Mouse (Mus musculus): ENCODE measurements around the gene Lysmd1. TPM values are rescaled to one million over a fixed set of nuclear protein-coding genes. Genes with fewer than 3 reads are reported as not detected.
"Not testable (repeated sequence)": the region's sequence is repeated elsewhere in the genome, so short reads cannot be mapped to it uniquely, and the experiment has no call there.

Gene Lysmd1
- polyA plus RNA-seq, 1 experiment: 7.3 TPM

DNA sequence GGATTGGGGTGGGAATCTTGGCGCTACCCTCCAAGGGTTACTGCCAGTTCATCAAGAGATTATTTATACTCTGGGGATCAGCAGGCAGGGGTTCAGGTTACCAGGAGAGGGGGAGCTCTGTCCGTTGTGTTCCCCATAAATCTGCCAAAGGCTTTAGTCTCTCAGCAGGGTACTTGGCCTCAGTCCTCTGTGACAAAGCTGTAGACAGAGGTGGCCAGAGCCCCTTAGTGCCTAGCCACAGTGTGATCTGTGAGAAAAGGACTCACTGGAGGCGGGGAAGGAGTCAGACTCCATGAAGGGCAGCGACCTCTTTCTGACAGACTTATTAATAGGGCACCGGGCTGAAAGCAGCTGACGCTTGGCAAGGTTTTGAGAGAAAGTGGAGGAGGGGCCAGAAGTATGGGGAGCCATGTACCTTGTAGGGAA is 4.6 kb upstream of the Lysmd1 start:
- Histone ChIP-seq H3K27ac (replicated peaks; ENCODE audit: low read depth, low read length) (no peak overlapping the region), H3K4me3 (ENCODE audit: insufficient read depth, low read depth, low read length) (no peak overlapping the region), H3K4me1 (ENCODE audit: control insufficient read depth, insufficient read depth, insufficient read length, low read length) (peaks cover 4% of the 10 kb centered on the region)

DNA sequence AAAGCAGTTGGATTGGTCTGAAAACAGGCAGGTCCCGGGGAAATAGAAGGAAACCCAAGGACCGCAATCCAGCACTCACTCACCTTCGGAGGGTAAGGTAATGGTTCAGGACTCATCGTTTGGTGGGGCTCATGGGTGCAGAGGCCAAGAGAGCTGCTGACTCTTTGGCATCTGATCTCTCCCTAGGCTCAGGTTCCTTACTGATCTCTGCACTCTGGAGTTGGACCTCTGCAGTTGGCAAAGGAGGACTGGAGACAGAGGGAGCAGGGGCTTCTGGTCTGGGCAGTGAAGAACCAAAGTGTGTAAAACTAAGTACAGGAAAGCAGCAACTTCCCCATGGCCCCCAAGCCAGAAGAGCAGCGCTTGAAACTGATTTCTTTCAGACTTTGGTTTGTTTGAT is 3.8 kb upstream of the Lysmd1 start:
- no peak overlapping the region for H3K27ac ChIP-seq (replicated peaks; ENCODE audit: low read depth, low read length)
- no peak overlapping the region for H3K4me3 ChIP-seq (ENCODE audit: insufficient read depth, low read depth, low read length)

DNA sequence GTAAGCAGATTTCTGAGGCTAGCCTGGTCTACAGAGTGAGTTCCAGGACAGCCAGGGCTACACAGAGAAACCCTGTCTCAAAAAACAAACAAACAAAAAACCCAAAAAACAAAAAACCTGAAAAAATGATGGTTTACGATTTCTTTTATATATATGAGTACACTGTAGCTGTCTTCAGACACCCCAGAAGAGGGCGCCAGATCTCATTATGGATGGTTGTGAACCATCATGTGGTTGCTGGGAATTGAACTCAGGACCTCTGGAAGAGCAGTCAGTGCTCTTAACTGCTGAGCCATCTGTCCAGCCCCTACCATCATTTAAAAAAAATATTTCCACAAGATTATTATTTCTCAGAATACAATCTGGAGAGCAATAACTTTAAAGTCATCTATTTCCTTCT is 1.5 kb upstream of the Lysmd1 start:
- not testable (repeated sequence) for H3K4me1 ChIP-seq (ENCODE audit: control insufficient read depth, insufficient read depth, insufficient read length, low read length); H3K27ac ChIP-seq (replicated peaks; ENCODE audit: low read depth, low read length)
- H3K4me3 ChIP-seq (ENCODE audit: insufficient read depth, low read depth, low read length): peak overlapping the region; percentile 70; the same call in 1 of the 2 replicates

More for the DNA sequence above, 3.8 kb upstream of the Lysmd1 start:
- peaks cover 4% of the 10 kb centered on the region for H3K4me1 ChIP-seq (ENCODE audit: control insufficient read depth, insufficient read depth, insufficient read length, low read length)

DNA sequence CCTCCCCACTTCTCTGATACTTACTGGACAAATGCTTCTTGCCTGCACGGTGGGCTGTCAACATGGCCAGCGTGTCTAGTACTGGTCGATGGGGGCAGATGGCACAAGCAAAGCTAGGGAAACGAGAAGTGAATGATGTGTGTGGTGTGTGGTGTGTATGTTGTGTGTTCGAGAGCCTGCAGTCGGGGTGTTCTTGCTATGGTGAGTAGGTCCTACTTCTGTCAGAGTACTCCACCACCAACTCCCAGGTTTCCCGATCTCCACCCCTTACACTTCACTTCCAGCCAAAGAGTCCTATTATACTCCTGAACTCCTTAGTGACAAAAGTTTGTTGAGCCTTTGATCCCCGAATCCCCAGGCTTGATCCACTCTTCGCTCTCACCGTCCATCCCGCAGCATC is 712 bp upstream of the Lysmd1 start:
- Histone ChIP-seq H3K27ac (replicated peaks; ENCODE audit: low read depth, low read length) (peak overlapping the region; percentile 78; the same call in 1 of the 2 replicates), H3K4me1 (ENCODE audit: control insufficient read depth, insufficient read depth, insufficient read length, low read length) (peaks cover 4% of the 10 kb centered on the region), H3K4me3 (ENCODE audit: insufficient read depth, low read depth, low read length) (peak overlapping the region; percentile 70)

DNA sequence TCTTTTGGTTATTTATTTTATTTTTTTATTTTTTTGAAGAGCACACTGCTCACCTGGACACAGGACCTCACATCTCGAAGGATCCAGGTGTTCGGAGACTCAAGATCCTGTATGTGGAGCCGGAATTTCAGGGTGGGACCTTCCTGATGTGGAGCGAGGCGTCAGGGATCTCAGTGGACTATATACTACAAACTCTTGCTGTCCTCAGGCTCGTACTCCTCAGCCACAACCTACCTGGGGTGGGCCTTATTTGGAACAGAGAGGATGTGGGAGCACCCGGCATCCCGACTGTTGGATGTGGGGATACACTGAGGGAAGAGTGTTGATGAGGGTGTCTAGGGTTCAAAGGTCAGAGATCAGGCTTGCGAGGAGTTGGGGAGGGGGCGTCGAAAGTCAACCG is 245 bp downstream of the Lysmd1 start:
- not testable (repeated sequence) for H3K4me1 ChIP-seq (ENCODE audit: control insufficient read depth, insufficient read depth, insufficient read length, low read length); H3K4me3 ChIP-seq (ENCODE audit: insufficient read depth, low read depth, low read length); H3K27ac ChIP-seq (replicated peaks; ENCODE audit: low read depth, low read length)

DNA sequence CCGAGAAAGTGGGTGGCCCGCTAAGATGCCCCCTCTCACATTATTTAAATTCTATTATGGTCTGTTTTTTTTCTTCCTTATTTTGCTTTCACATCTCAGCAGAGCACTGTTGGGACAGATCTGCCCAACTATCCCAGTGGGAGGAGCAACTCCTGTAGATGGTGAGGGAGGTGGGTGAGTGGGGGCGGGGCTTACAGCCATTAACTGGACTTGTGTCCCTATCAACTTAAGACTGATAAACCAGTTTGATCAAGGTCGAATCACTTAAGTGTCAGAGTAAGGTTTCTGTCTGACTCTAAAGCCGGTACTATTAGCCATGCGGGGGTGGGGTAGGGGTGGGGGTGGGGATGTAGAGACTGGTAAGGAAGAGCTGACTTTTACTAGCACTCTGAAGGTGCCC is 1.1 kb downstream of the Lysmd1 start:
- Histone ChIP-seq H3K27ac (replicated peaks; ENCODE audit: low read depth, low read length) (no peak overlapping the region), H3K4me3 (ENCODE audit: insufficient read depth, low read depth, low read length) (peak overlapping the region; percentile 49), H3K4me1 (ENCODE audit: control insufficient read depth, insufficient read depth, insufficient read length, low read length) (peaks cover 4% of the 10 kb centered on the region)

DNA sequence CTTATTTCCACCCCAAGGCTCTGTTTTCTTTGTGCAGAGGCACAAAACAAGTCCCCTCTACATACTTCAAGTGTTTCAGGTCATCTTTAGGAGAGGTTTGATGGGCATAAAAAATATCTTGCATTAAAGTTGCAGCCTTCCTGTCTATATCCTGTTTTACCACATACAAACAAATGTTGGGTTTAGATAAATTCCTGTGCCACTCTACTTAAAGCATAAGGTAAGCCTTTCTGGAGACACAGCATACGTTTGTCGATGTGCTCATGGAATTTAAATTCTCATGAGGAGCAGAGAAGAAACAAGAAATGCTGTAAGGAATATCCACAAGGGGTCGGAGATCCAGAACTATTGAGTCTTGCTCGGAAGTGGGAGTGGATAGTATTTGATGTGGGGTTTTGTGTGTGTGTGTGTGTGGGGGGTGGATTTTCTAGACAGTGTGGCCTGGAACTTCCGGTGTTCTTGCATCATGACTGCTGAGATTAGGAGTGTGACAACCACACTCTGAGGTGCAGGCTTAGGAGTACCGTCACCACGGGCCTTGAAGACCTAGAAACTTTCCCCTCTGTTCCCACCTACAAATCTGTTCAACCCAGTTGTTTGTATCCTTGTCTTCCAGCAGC is 1.7 kb downstream of the Lysmd1 start:
- Histone ChIP-seq H3K4me3 (ENCODE audit: insufficient read depth, low read depth, low read length) (peak overlapping the region; percentile 17; the same call in 1 of the 2 replicates), H3K4me1 (ENCODE audit: control insufficient read depth, insufficient read depth, insufficient read length, low read length) (peaks cover 4% of the 10 kb centered on the region), H3K27ac (replicated peaks; ENCODE audit: low read depth, low read length) (no peak overlapping the region)

DNA sequence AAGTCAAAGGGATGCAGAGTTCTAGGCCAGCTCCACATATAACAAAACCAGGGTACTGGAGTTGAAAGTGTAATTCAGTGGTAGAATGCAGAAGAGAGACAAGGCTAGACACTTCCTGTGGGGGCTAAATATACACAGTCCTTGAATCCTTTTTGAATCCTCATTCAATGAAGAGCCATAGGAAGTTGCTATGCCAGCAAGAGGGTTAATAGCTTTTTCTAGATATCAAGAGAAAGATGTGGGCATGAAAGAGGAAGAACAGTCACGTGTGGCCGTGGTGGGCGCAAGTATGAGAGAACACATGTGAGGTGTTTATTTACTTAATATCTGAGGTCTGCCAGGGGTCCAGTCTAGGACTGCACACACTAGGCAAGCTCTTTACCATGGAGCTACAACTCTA is 2.4 kb downstream of the Lysmd1 start:
- H3K4me3 ChIP-seq (ENCODE audit: insufficient read depth, low read depth, low read length): no peak overlapping the region
- no peak overlapping the region for H3K27ac ChIP-seq (replicated peaks; ENCODE audit: low read depth, low read length)
- peaks cover 4% of the 10 kb centered on the region for H3K4me1 ChIP-seq (ENCODE audit: control insufficient read depth, insufficient read depth, insufficient read length, low read length)

DNA sequence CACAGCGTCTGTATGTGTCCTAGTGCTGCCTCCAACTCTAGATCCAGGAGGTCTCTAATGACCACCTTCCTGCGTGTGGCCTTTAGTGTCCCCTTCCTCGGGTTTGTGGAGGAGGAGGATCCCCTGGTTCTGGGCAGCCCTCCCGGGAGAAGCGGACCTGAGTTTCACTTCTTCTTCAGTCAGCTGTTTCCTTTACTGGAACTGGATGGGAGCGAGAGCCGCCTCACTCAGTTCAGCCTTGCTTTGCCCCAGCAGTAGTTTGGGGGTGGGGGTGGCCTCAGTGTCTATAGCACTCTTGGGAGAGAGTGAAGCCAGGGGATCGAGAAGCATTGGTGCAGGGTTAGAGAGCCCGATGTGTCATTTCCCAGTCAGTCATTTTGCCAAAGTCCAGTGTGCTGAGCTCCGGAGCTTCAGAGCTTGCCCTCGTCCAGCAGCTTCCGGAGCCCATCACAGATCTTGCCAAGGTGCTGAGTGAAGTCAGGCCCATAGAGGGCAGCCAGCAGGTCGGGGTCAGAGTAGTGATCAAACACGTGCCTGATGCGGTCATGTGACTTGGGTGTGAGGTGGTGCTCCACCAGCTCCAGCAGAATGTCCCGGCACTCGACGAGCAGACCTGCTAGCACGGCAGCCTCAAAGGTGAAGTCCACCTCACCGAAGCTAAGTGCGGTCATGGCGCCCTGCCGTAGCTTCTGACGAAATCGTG is 5.8 kb downstream of the Lysmd1 start:
- Histone ChIP-seq H3K4me3 (ENCODE audit: insufficient read depth, low read depth, low read length) (peak overlapping the region; percentile 21; the same call in 1 of the 2 replicates), H3K4me1 (ENCODE audit: control insufficient read depth, insufficient read depth, insufficient read length, low read length) (no peaks in the 10 kb centered on the region), H3K27ac (replicated peaks; ENCODE audit: low read depth, low read length) (peak overlapping the region; percentile 31)

DNA sequence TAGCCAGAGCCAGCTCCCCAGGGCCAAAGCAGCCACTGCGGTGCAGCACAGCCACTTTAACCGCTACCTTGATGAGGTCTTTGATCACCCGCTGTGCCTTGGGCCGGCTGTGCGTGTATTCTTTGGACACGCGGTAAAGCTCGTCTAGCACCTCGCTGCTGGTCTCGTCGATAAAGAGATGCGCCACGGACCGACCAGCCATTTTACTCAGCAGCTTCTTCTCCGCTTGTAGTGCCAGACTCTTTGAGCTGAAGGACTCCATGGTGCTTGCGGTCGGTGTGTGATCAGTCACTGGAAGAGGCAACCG is 6.4 kb downstream of the Lysmd1 start:
- Histone ChIP-seq H3K4me3 (ENCODE audit: insufficient read depth, low read depth, low read length) (peak overlapping the region; percentile 12; the same call in 1 of the 2 replicates), H3K4me1 (ENCODE audit: control insufficient read depth, insufficient read depth, insufficient read length, low read length) (no peaks in the 10 kb centered on the region), H3K27ac (replicated peaks; ENCODE audit: low read depth, low read length) (peak overlapping the region; percentile 31)

DNA sequence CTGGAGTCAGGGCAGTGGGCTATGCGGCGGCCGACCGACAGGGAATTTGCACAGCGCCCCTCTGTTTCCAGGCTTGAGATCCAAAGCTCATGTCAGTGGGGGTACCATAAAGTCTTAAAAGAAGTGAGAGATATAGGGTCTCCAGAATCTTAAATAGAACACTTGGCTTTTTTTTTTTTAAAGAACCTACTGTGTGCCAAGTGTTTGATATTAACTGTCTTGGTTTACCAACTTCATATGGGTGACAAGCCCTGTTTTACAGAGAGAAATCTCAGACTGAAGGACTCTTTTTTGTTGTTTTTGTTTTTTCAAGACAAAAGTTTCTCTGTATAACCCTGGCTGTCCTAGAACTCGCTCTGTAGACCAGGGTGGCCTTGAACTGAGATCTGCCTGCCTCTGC is 6.9 kb downstream of the Lysmd1 start:
- H3K4me3 ChIP-seq (ENCODE audit: insufficient read depth, low read depth, low read length): peak overlapping the region; percentile 44
- peak overlapping the region; percentile 68 for H3K27ac ChIP-seq (replicated peaks; ENCODE audit: low read depth, low read length)
- H3K4me1 ChIP-seq (ENCODE audit: control insufficient read depth, insufficient read depth, insufficient read length, low read length): no peaks in the 10 kb centered on the region

DNA sequence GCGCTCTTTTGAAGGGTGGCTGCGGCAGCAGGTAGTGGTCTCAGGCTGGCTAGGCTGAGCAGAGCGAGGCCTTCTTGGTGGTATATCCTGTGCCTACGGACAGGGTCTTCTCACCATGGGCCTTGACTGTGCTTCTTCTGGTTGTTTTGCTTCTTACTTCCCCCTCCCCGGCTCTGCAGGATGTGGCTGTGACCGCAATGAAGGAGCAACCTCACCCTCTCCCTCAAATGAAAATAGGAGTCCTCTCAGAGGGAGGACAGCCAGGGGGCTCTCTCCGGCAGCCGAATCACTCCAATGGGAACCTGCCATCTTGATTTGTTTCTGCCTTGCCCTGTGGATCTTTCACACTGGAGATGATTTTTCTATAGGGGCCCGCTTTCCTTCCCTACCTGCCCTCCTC is 7.6 kb downstream of the Lysmd1 start:
- Histone ChIP-seq H3K27ac (replicated peaks; ENCODE audit: low read depth, low read length) (peak overlapping the region; percentile 68), H3K4me3 (ENCODE audit: insufficient read depth, low read depth, low read length) (peak overlapping the region; percentile 44), H3K4me1 (ENCODE audit: control insufficient read depth, insufficient read depth, insufficient read length, low read length) (no peaks in the 10 kb centered on the region)

DNA sequence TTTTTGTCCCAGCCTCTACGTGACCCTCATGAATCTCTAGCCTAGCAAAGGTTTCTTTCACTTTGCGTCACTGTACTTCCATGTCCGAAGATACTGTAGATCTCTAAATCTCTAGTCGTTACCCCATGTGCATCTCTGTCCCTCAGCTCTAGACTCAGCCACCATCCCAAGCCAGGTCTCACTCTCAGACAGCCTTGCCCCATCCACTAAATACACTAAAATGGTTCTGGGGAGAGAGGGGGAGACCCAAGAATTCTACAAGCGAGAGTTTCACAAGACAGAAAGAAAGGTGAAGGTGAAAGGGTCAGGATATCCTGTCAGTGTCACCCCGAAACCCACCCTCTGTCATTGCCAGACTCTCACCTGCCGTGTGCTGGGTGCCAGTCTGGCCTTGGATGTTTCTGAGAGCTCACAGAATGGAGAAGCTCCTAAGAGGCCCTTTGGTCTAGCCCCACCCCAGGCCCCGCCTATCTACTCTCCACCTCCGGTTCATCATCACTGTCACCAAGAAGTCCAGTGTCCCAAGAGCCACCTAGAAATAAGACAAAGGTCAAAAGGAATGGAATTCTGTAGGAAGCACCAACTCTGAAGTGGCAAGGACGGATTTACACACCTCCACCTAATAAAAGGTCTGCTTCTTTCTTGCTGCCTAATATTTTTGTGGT is 8.2 kb downstream of the Lysmd1 start, which contains the start of gene Tnfaip8l2:
Tnfaip8l2 (minus strand) TSS at position 409 of the 665 bp plus-strand sequence.
- Histone ChIP-seq H3K4me1 (ENCODE audit: control insufficient read depth, insufficient read depth, insufficient read length, low read length) (no peaks in the 10 kb centered on the region), H3K4me3 (ENCODE audit: insufficient read depth, low read depth, low read length) (peak within 1 kb of the TSS; percentile 44), H3K27ac (replicated peaks; ENCODE audit: low read depth, low read length) (peak within 1 kb of the TSS; percentile 68)

DNA sequence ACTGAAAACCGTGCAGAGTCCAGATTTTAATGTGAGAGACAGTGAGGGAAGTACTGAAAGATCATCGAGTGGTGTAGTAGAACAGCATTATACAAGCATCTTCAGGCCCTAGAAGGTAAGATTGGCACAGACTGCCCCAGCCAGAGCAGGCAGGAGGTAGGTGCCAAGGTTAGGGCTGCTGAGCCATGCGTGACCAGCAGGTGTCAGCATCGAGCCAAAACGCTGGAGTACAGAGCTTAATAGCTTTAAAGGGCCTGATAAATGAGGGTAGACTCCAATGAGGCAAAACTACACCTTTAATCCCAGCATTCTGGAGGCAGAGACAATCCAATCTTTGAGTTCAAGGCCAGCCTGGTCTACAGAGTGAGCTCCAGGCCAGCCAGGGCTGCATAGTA is 8.7 kb downstream of the Lysmd1 start:
- Histone ChIP-seq H3K4me3 (ENCODE audit: insufficient read depth, low read depth, low read length) (no peak overlapping the region), H3K27ac (replicated peaks; ENCODE audit: low read depth, low read length) (no peak overlapping the region), H3K4me1 (ENCODE audit: control insufficient read depth, insufficient read depth, insufficient read length, low read length) (no peaks in the 10 kb centered on the region)

DNA sequence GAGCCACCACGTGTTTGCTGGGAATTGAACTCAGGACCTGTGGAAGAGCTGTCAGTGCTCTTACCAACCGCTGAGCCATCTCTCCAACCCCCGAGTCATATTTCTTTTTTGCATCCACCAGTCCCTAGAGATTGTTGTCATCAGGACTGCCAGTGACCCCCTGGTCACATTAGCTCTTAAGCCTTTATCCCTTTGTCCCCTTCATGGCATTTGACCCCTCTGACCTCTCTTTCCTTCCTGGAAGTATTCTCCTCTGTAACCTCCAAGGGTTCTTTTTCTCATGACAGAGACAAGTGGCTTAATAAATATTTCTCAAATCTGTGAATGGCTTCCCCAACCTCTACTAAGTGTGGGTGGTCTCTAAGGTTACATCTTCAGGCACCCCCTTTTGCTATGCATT is 14.0 kb downstream of the Lysmd1 start:
- no peaks in the 10 kb centered on the region for H3K4me1 ChIP-seq (ENCODE audit: control insufficient read depth, insufficient read depth, insufficient read length, low read length)
- no peak overlapping the region for H3K4me3 ChIP-seq (ENCODE audit: insufficient read depth, low read depth, low read length)
- no peak overlapping the region for H3K27ac ChIP-seq (replicated peaks; ENCODE audit: low read depth, low read length)

DNA sequence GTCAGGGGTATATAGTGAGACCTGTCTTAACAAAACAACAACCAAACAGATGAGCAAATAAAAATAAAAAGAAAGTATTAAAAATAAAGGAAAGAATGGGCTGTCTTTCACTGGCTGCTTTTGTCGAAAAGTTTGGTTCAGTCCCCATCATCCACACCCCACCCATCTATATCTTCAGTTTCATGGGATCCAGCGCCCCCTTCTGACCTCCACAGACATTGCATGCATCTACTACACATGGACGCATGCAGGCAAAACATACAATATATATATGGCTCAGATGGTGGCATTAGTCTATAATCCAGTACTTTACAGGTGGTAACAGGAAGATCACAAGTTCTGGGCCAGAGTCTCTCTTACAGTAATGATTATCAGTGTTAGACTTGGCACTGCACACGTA is 20.0 kb downstream of the Lysmd1 start:
- H3K4me3 ChIP-seq (ENCODE audit: insufficient read depth, low read depth, low read length): no peak overlapping the region
- no peak overlapping the region for H3K27ac ChIP-seq (replicated peaks; ENCODE audit: low read depth, low read length)
- no peaks in the 10 kb centered on the region for H3K4me1 ChIP-seq (ENCODE audit: control insufficient read depth, insufficient read depth, insufficient read length, low read length)

Measured in brown adipose tissue, adult 24 weeks (tissue).